Mouse (Mus musculus) CH12.LX (cell line): ENCODE results near the gene Tmpo. TPM values are rescaled to one million over a fixed set of nuclear protein-coding genes. Genes with fewer than 3 reads are reported as not detected.

Source experiments
- DNase-seq: peaks from one replicate; pipeline ENCODE4 v3.0.0-alpha.2; 2013; ENCODE audit errors: extremely low read depth
- H3K27ac ChIP-seq: 2 replicates; pipeline ENCODE4 v1.5.1; 2012; ENCODE audit warnings: low read depth, mild to moderate bottlenecking, control low read depth, moderate library complexity; ENCODE audit not compliant: insufficient read depth
- H3K27me3 ChIP-seq: replicated peaks from 2 replicates; pipeline ENCODE3; 2012; ENCODE audit warnings: inconsistent platforms
- H3K36me3 ChIP-seq, 2 experiments: replicated peaks in 1 of 2; 2 replicates each; pipeline versions ENCODE3 to v1.6.1; 2012; ENCODE audit warnings: inconsistent platforms in 1 of 2, low read length in 1 of 2, mild to moderate bottlenecking in 1 of 2, mixed read lengths in 1 of 2, moderate library complexity in 1 of 2; ENCODE audit not compliant: control insufficient read depth in 1 of 2, insufficient read depth in 1 of 2
- H3K4me1 ChIP-seq, 2 experiments: 2 replicates each; pipeline ENCODE4 v1.6.1; 2012; ENCODE audit warnings: inconsistent platforms in 1 of 2, moderate library complexity in 1 of 2; ENCODE audit not compliant: insufficient read depth in 2 of 2, control insufficient read depth in 1 of 2
- H3K4me2 ChIP-seq: 2 replicates; pipeline ENCODE4 v1.6.1; 2012; ENCODE audit warnings: low read depth, mild to moderate bottlenecking, control low read depth; ENCODE audit not compliant: poor library complexity, insufficient read depth, severe bottlenecking
- H3K4me3 ChIP-seq, 3 experiments: fragments of 150-350 bp in 1 of 3; sonication (generic) in 1 of 3; replicated peaks in 1 of 3; 2 replicates each; pipeline versions ENCODE3 to v1.5.1; 2011 to 2012; ENCODE audit warnings: low read depth in 2 of 3, low read length in 2 of 3, mild to moderate bottlenecking in 2 of 3, moderate library complexity in 2 of 3, control low read depth in 1 of 3, improper control_type of control experiment in 1 of 3, inconsistent platforms in 1 of 3, mixed read lengths in 1 of 3; ENCODE audit not compliant: poor library complexity in 1 of 3
- H3K79me2 ChIP-seq: replicated peaks from 2 replicates; pipeline ENCODE4 v1.6.1; 2012; ENCODE audit warnings: mild to moderate bottlenecking, moderate library complexity; ENCODE audit not compliant: control insufficient read depth, poor library complexity, insufficient read depth, severe bottlenecking; ENCODE audit errors: extremely low read depth
- H3K9ac ChIP-seq: 2 replicates; pipeline ENCODE4 v1.6.1; 2012; ENCODE audit warnings: low read depth, mild to moderate bottlenecking, control low read depth, moderate library complexity; ENCODE audit not compliant: insufficient read depth
- H3K9me3 ChIP-seq: replicated peaks from 2 replicates; pipeline ENCODE3; 2012; ENCODE audit warnings: low read length, inconsistent platforms, mixed read lengths
- CHD1 ChIP-seq: IDR thresholded peaks from 2 replicates; pipeline ENCODE4 v1.6.1; 2012; ENCODE audit warnings: low read depth, low read length, improper control_type of control experiment, inconsistent platforms
- CHD2 ChIP-seq: IDR thresholded peaks from 2 replicates; pipeline ENCODE4 v1.6.1; 2011; ENCODE audit warnings: low read length, improper control_type of control experiment
- CTCF ChIP-seq, 2 experiments: IDR thresholded peaks in 1 of 2; conservative IDR thresholded peaks in 1 of 2; 2 replicates each; pipeline ENCODE4 v1.5.1; 2011 to 2012; ENCODE audit warnings: low read depth in 2 of 2, low read length in 2 of 2, improper control_type of control experiment in 1 of 2, inconsistent platforms in 1 of 2, mild to moderate bottlenecking in 1 of 2, moderate library complexity in 1 of 2
- E2F4 ChIP-seq: IDR thresholded peaks from 2 replicates; pipeline ENCODE4 v1.6.1; 2011; ENCODE audit warnings: low read depth, low read length, improper control_type of control experiment; ENCODE audit not compliant: insufficient replicate concordance
- ELF1 ChIP-seq: IDR thresholded peaks from 2 replicates; pipeline ENCODE4 v1.6.1; 2014; ENCODE audit warnings: low read depth, mild to moderate bottlenecking, inconsistent platforms, low read length, improper control_type of control experiment
- EP300 ChIP-seq: IDR thresholded peaks from 2 replicates; pipeline ENCODE4 v1.6.1; 2011; ENCODE audit warnings: low read length, improper control_type of control experiment
- HCFC1 ChIP-seq: IDR thresholded peaks from 2 replicates; pipeline ENCODE4 v1.6.1; 2012; ENCODE audit warnings: low read depth, mild to moderate bottlenecking, inconsistent platforms, low read length, improper control_type of control experiment
- JUND ChIP-seq: conservative IDR thresholded peaks from 2 replicates; pipeline ENCODE4 v1.6.1; 2011; ENCODE audit warnings: low read depth, low read length, improper control_type of control experiment
- MAFK ChIP-seq: IDR thresholded peaks from 2 replicates; pipeline ENCODE4 v1.6.1; 2011; ENCODE audit warnings: low read length, improper control_type of control experiment; ENCODE audit not compliant: insufficient replicate concordance
- MAZ ChIP-seq: IDR thresholded peaks from 2 replicates; pipeline ENCODE4 v1.6.1; 2012; ENCODE audit warnings: low read depth, mild to moderate bottlenecking, inconsistent platforms, low read length, improper control_type of control experiment, moderate library complexity
- MEF2A ChIP-seq: IDR thresholded peaks from 2 replicates; pipeline ENCODE4 v1.6.1; 2014; ENCODE audit warnings: low read depth, mild to moderate bottlenecking, inconsistent platforms, low read length, improper control_type of control experiment, borderline replicate concordance
- MXI1 ChIP-seq: IDR thresholded peaks from 2 replicates; pipeline ENCODE4 v1.6.1; 2011; ENCODE audit warnings: mild to moderate bottlenecking, low read depth, low read length, improper control_type of control experiment
- MYC ChIP-seq: IDR thresholded peaks from 2 replicates; pipeline ENCODE4 v1.6.1; 2011; ENCODE audit warnings: low read depth, mild to moderate bottlenecking, improper control_type of control experiment, low read length
- PAX5 ChIP-seq: IDR thresholded peaks from 2 replicates; pipeline ENCODE4 v1.6.1; 2012; ENCODE audit warnings: low read length, inconsistent platforms, mixed read lengths
- POLR2A ChIP-seq: IDR thresholded peaks from 2 replicates; pipeline ENCODE4 v1.6.1; 2011; ENCODE audit warnings: low read depth, mild to moderate bottlenecking, improper control_type of control experiment, low read length
- RAD21 ChIP-seq: IDR thresholded peaks from 2 replicates; pipeline ENCODE4 v1.6.1; 2011; ENCODE audit warnings: low read depth, mild to moderate bottlenecking, low read length, improper control_type of control experiment, moderate library complexity
- RCOR1 ChIP-seq: conservative IDR thresholded peaks from 2 replicates; pipeline ENCODE4 v1.6.1; 2012; ENCODE audit warnings: low read depth, mild to moderate bottlenecking, inconsistent platforms, low read length, improper control_type of control experiment
- ZNF384 ChIP-seq: IDR thresholded peaks from 2 replicates; pipeline ENCODE4 v1.6.1; 2012; ENCODE audit warnings: low read depth, low read length, improper control_type of control experiment, inconsistent platforms
- dilution Hi-C: fragments of 300-500 bp; cut with MboI; formaldehyde crosslinking; loops from 2 replicates; pipeline ENCODE4 v1.14.3; 2020; ENCODE audit warnings: low sequenced_read_pairs; ENCODE audit not compliant: extremely low pct_unique_long_range_greater_than_20kb, extremely low pct_ligation_motif_present
- in situ Hi-C: fragments of 300-500 bp; cut with MboI; formaldehyde crosslinking; loops from 3 replicates; pipeline ENCODE4 v1.14.3; 2019; ENCODE audit warnings: low sequenced_read_pairs, low pct_ligation_motif_present, low pct_unique_long_range_greater_than_20kb, mixed read lengths
- polyA plus RNA-seq: library from polyadenylated mRNA; unstranded; fragments of >175 nt; gene quantifications from 2 replicates; pipeline ENCODE4 v1.2.1, GENCODE M21; 2012; ENCODE audit warnings: low read depth; ENCODE audit not compliant: insufficient read length
- total RNA-seq, 2 experiments: library from RNA; depleted of rRNA; stranded (reverse); fragments of 300-350 nt in 1 of 2; fragments of >200 nt in 1 of 2; gene quantifications; 2 replicates each; pipeline ENCODE4 v1.2.3; 2012 to 2014

Gene Tmpo
- total and polyA plus RNA-seq, 3 experiments, result 163 to 467 (median 198) TPM

DNA sequence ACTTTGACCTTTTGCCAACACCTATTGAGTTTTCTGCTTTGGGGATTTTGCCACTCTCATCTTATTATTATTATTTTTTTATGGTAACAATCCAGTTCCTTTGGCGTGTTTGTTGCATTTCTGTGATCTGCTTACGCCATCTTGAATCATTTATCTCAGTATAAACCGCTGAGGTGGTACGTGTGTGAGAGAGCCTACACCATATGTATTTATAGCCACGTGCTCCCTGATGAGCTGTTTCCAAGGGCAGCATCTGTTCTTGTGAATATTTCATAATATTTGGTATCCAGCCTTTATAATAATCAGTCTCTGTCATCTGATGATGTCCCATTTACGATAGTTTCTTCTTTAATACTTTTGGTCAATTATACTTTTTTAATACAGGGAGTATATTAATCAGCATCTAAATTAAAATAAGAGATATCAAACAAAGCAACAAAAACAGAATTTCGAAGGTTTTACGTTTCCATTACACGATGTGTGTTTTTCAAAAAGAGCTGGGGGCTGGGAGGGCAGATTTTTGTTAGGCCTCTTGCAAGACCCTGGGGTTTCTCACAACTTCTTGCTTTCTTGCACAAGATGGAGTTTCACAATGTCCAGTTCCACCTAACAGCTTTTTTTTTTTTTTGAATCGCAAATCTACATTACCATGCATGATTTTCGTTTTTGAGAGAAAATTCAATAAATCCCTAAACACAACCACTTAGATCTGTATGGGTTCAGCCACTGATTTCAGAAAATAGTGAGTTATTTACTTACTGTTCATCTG is 28.0 kb upstream of the Tmpo start:
- no peak overlapping the region for H3K9ac ChIP-seq

DNA sequence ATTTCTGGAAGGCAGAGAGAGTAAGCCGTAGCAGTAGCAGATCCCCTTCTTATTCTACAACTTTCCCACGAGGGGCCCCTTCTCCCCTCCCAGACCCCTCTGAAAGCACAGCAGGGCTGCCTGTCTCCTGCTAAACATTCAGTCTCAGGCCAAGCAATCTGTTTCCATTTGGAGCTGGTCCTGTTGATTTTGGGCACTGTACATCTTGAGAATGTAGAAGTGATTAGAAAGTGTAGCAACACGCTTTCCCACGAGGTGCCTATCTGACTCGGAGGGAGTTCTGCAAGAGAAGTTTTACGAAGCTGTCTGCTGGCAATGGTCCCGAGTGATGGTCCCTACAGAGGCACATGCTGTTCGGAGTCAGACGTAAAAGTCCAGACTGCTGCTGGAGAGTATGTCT is 27.3 kb upstream of the Tmpo start:
- Histone ChIP-seq H3K4me2 (no peak overlapping the region), H3K79me2 (no peaks in the 10 kb centered on the region), H3K4me3 (no peak overlapping the region), H3K9me3 (no peaks in the 10 kb centered on the region), H3K4me1 (peaks cover 8 to 14% of the 10 kb centered on the region in 2 experiments), H3K9ac (no peak overlapping the region), H3K27me3 (no peaks in the 10 kb centered on the region), H3K27ac (no peak overlapping the region), H3K36me3 (no peaks in the 10 kb centered on the region)
- DNase-seq, result no peak
- no peak for TF ChIP-seq EP300
- TF ChIP-seq MEF2A, result no peak
- no peak for TF ChIP-seq PAX5
- TF ChIP-seq POLR2A, result no peak
- no peak for TF ChIP-seq MXI1
- no peak for TF ChIP-seq ELF1
- no peak for TF ChIP-seq JUND
- no peak for TF ChIP-seq HCFC1
- no peak for TF ChIP-seq E2F4
- no peak for TF ChIP-seq RCOR1
- no peak for TF ChIP-seq CHD1
- in situ Hi-C loops, result no loop called here
- dilution Hi-C loops, result no loop called here

More for the DNA sequence above, 28.0 kb upstream of the Tmpo start:
- H3K9me3 ChIP-seq, result no peaks in the 10 kb centered on the region
- no peaks in the 10 kb centered on the region for H3K79me2 ChIP-seq
- H3K36me3 ChIP-seq, result no peaks in the 10 kb centered on the region
- no peaks in the 10 kb centered on the region for H3K27me3 ChIP-seq
- H3K4me1 ChIP-seq, result peaks cover 8 to 14% of the 10 kb centered on the region in 2 experiments
- TF ChIP-seq MAZ (no peak), ZNF384 (peak; percentile 48; the same call in 1 of the 2 replicates)
- DNase-seq, result no peak
- H3K4me3 ChIP-seq, result no peak overlapping the region
- dilution Hi-C loops, result no loop called here
- in situ Hi-C loops, result no loop called here
- no peak overlapping the region for H3K27ac ChIP-seq
- no peak overlapping the region for H3K4me2 ChIP-seq

DNA sequence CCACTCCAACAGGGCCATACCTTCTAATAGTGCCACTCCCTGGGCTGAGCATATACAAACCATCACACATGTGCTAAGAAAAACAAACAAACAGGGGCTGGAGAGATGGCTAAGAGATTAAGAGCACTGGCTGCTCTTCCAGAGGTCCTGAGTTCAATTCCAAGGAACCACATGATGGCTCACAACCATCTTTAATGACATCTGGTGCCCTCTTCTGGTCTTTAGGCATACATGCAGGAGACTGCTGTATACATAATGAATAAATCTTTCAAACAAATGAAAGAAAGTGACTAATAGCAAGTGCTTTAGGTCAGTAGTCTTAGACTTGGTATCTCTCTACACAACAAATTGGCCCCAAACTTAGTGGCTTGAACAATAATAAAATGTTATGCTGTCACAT is 26.2 kb upstream of the Tmpo start:
- Histone ChIP-seq H3K4me1 (peaks cover 5 to 14% of the 10 kb centered on the region in 2 experiments), H3K4me2 (no peak overlapping the region), H3K9me3 (no peaks in the 10 kb centered on the region), H3K4me3 (no peak overlapping the region), H3K27me3 (no peaks in the 10 kb centered on the region), H3K36me3 (no peaks in the 10 kb centered on the region), H3K79me2 (no peaks in the 10 kb centered on the region), H3K27ac (no peak overlapping the region), H3K9ac (no peak overlapping the region)
- no peak for DNase-seq
- in situ Hi-C loops (no loop called here), dilution Hi-C loops (no loop called here)
- TF ChIP-seq MAFK (no peak), CTCF (conservative IDR thresholded peaks at IDR 0.05 in 1 of 2, IDR thresholded peaks at IDR 0.05 in 1 of 2; ENCODE audit: low read depth in 2 of 2, low read length in 2 of 2) (peak; percentile 8 to 55; a peak in 2 of 4 replicates), MYC (no peak), CHD2 (no peak), RAD21 (peak; percentile 35)
